Mouse (Mus musculus): Measurements from ENCODE around the gene Fto.
A peak's percentile ranks its signal among the peaks of the same experiment; 100 is the strongest.

Fto gene

DNA sequence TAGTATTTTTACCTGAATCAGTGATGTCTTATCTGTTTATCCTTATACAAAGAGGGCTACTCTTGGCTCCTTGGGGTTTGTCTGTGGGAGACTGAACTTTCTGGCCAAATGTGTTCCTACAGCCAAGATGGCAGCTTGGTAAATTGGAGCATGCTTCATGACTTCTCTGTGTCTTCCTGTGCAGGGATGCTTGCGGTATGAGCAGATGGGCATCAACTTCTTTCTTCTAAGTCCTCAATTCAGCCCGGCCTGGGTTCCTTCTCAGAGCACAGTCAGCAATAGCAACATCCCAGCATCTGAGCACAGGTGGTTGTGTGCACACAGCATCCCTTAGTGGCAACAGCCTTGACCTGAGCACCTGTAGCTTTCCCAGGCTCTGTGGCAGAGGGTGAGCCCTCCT is 141.6 kb downstream of the Fto start:
- DNase-seq (ENCODE audit: low spot score): no peak

DNA sequence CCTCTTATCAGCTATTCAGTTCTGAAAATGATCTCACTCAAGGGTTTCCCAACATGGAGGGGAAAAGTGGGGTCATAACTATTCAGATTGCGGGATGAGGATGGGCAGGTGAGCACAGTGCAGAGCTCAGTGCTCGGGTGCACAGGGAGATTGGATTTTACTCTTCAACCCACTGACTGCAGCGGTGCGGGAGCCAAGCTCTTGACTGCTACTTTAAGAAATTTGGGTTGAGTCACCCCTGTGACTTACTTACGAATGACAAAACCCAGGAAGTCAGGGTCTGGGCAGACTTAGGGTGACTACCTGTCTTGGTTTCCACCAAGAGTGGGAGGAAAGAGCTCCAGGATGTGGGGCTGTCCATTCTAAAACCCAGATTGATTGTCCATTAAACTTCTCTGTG is 142.3 kb downstream of the Fto start:
- no peak for DNase-seq (ENCODE audit: low spot score)

GRCm38 (mm10) chr8:91458016-91458415 is 144.7 kb downstream of the Fto start:
- no peak for DNase-seq (ENCODE audit: low spot score)

- no peak for DNase-seq (ENCODE audit: low spot score)
Measured at GRCm38 (mm10) chr8:91460965-91461364, 147.6 kb downstream of the Fto start.

DNA sequence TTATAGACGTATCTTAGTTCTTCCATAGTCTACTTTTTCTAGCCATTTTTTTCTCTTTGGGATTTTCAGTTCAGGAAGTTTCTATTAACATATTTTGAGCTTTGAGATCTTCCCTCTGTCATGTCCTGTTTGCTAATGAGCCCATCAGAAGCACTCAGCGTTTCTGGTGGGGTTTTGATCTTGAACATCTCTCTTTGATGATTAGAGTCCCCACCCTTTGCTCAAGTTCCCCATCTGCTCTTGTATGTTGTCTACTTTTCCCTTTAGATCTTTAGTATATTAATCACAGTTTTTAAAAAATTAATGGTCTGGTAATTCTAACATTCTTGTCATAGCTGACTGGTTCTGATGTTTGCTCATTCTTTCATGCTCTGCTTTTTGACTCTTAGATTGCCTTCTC is 150.4 kb downstream of the Fto start:
- no peak for DNase-seq (ENCODE audit: low spot score)

DNA sequence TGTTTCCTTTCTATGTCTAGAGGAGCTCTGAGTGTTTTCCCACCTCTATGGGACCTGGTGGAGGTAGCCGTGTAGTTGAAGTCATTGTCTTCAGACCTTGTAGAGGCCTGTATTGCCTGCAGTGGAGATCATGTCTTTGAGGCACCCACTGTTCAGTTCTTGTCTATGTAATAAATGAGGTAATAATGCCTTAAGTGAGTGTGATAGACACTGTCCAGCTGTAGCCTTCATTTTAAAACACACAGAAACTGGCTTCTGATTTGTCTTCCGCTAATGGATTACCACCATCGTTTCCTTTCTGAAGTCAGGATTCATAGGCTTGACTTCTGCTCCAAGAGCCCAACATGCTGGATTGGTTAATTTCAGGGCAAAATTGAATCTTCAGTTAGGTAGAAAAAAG is 154.1 kb downstream of the Fto start:
- DNase-seq (ENCODE audit: low spot score): no peak

GRCm38 (mm10) chr8:91467881-91468534 is 154.7 kb downstream of the Fto start:
- DNase-seq (ENCODE audit: low spot score): no peak

DNA sequence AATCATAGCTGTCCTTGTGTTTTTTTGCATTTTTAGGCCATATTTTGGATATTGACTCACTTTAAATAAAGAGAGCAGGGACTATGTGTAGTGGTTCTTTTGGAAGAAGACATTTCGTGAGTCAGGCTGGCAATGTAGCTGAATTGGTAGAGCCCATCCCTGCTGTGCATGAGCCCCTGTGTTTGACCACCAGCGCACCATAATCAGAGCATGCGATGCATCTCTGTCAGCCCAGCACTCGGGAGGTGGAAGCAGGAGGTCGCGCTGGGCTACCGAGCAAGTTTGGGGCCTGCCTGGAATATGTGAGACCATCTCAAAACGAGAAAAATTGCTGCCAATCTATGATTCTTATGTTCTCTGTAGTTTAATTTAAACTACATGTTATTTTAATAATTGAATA is 156.1 kb downstream of the Fto start:
- no peak for DNase-seq (ENCODE audit: low spot score)

DNA sequence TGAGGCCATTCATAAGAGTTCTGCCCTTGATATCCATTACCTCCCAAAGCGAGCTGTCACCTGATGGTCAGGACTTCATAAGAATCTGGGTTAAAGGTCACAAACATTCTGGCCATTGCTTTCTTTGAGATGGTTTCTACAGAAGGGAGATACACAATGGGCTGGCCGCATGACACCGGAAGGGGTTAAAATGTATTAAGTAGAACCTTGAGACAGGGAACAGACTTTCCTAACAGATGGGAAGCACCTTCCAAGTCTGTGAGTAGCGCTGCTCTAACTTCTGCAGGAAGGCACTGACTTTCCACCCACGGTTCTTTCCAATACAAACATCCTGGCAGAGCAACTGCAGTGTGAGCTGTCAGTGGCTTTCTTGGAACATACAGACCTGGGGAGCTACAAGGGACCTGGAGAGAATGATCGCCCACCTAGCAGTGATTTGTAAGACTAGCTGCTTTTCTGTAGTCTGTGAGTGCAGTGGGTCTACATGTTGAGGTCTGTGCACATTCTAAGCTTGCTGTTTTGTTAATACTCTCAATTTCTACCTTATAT is 161.5 kb downstream of the Fto start:
- DNase-seq (ENCODE audit: low spot score): no peak

DNA sequence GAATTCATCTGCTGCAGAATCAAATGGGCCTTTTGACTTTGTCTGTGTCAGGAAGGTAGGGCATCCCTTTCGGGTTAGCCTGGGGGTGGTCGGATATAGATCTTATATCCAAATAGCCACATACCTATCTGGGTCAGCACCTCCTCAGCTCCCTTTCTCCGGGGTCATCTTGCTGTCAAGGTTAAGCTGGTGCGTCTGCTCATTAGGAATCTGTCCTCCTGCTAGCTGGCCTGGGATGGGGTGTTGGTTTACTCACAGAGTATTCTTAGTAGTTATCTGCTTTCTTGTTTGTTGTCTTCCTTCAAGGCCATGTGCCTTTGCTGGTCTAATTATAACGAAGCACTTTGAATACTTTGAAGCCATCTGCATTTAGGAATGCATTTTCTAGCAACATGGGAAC is 163.7 kb downstream of the Fto start:
- DNase-seq (ENCODE audit: low spot score): no peak

DNA sequence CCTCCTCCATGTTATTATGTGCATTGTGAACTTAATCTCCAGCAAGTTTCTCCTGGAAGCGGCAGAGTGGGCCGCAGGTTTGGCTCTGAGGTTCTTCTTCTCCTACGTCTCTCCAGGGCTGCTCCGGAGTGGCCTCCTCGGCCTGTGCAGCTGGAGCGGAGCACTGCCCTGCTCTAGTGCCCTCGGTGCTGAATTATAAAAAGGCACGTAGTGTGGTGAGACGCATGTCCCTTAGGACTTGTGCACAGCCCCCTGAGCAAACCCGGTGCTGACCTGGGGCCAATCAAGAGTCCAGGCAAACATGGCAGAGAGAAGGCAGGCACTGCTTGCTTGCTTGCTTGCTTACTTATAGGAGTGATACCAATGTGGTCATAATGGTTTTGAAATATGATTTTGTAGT is 164.1 kb downstream of the Fto start:
- no peak for DNase-seq (ENCODE audit: low spot score)

DNA sequence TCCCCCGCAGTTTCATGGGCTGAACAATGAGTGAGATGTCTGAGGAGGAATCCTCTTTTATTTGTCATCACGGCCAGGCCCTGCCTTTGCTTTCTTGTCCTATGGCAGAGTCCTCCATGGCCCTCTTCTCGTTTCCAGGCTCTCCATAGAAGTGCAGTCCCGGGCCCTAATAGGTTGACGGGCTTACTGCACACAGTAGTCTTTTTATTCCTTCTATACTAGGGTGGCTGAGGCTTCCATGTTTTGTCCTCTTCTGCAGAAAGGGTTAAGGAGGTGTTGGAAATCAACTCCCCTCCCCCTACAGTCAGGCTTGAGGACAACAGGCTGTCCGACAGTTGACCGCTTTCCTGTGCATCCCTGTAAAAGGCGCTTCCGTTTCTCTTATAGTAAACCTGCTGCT is 169.2 kb downstream of the Fto start:
- no peak for DNase-seq (ENCODE audit: low spot score)

DNA sequence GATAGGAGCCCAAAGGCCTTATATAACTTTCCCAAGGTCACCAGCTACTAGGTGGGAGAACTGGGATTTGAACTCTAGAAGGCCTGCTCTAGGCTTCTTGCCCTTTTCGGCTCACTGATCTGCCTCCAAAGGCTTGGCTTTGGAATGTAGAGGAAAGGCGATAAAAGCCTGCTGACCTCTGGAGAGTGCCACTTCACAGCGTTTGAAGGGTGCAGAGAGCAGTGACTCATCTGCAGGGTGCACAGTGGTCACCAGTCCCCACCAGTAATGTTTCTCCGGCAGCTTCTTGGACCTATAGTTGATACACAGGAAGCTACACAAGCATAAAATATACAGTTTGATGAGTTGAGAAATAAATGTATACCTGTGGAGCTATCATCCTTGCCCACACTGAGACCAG is 173.1 kb downstream of the Fto start:
- no peak for DNase-seq (ENCODE audit: low spot score)

DNA sequence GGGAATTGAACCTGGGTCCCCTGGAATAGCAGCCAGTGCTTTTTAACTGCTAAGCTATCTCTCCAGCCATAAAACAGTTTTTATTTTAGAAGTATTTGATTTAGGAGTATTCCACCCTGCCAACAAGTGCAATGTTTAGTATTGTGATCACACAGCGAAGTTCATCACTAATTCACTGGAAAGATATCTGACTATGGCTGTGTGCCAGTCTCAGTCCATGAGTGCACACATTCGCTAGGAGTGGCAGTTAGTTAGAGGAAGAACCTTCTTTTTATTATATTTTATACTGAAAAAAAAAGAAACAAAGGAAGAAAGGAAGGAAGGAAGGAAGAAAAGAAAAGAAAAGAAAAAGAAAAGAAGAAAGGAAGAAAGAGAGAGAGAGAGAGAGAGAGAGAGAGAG is 174.1 kb downstream of the Fto start:
- DNase-seq (ENCODE audit: low spot score): no peak

GRCm38 (mm10) chr8:91488086-91488783 is 174.9 kb downstream of the Fto start:
- peak; percentile 92 for DNase-seq (ENCODE audit: low spot score)

DNA sequence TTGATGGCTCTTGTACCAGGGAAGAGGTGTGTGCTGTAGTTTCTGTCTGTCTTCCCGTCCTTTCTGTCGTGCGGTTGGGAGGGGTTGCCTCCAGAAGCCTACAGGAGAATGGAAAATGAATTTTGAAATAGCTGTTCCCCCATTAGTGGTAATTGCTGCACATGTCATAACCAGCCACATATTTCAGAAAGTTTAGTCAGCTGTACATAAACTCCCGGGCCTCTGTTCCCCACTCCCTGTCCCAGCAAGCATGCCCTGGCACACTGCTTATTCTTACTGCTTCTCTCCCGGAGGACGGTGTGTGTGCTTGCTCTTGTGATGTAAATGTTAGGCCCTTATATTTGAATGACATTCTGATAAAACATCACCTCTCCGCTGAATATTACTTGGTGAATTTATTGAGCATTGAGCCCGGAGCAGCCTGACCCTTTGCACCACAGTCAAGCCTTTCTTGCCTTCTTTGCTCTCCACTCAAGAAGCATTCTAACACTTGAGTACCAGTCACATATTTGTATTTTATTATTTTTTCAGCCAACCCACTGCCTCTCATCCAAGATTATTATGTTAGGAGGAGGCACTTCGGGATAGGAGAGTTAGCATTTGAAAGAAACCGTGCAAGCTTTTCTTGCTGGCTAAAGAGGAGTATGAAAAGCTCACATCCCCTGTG is 175.6 kb downstream of the Fto start:
- no peak for DNase-seq (ENCODE audit: low spot score)

- DNase-seq (ENCODE audit: low spot score): no peak
Measured at GRCm38 (mm10) chr8:91490065-91490464, 176.7 kb downstream of the Fto start.

GRCm38 (mm10) chr8:91493373-91493772 is 180.0 kb downstream of the Fto start:
- DNase-seq (ENCODE audit: low spot score): no peak

DNA sequence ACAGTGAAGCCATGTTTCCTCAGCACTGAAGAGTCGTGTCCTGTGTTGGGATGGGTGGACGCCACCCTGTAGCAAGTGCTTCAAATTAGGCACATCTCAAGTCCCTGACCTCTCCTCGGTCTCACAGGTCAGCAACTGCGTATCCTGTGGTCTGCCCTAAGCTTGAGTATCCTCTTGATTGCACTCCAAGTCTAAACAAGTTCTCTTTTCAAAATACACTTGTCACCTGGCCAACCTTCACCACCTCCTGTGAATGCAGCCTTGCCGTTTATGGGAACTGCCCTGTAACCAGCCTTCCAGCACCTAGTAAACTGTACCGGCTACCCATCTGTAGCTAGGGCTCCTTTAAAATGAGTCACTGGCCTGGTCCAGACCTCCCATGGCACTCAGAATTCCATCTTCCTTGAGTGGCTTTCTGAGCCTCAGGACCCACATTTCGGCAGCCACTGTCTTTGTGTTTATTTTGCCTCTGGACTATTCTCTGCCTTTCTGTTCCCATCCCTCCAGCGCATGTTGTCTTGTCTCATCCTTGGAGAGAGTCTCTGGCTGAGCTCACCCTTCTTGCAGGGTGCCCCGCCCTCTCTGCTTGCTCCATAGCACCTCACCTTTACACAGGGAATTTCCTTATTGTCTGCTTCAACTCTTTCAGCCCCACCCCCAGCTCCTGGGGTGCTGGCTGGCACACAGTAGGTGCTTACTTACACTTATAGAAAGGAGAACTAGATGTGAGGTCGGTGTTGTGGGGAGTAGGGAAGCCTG is 181.4 kb downstream of the Fto start:
- DNase-seq (ENCODE audit: low spot score): no peak

GRCm38 (mm10) chr8:91495260-91495601 is 181.9 kb downstream of the Fto start:
- no peak for DNase-seq (ENCODE audit: low spot score)

DNA sequence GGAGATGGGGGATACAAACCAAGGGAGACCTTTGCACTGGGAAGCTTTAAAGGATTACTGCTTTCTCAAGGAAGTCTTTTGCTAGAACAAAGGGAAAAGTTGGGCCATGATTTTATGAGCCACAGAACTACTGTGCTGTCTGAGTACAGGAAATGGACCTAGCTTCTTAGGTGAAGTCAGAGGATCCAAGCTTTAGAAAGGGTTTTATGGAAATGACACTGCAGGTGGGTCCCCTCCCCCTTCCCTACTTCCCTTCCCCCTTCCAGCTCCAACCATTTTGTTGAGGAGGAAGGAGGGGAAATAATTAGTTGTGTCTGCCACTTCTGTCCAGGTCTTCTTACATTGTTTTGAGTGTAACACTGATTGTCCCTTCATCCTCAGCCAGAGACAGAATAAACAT is 182.7 kb downstream of the Fto start:
- no peak for DNase-seq (ENCODE audit: low spot score)

GRCm38 (mm10) chr8:91496936-91497335 is 183.6 kb downstream of the Fto start:
- no peak for DNase-seq (ENCODE audit: low spot score)

GRCm38 (mm10) chr8:91498611-91499010 is 185.3 kb downstream of the Fto start:
- DNase-seq (ENCODE audit: low spot score): no peak
